15 mouse cellular contexts compared by ENCODE assay signal in the genomic region with DNA sequence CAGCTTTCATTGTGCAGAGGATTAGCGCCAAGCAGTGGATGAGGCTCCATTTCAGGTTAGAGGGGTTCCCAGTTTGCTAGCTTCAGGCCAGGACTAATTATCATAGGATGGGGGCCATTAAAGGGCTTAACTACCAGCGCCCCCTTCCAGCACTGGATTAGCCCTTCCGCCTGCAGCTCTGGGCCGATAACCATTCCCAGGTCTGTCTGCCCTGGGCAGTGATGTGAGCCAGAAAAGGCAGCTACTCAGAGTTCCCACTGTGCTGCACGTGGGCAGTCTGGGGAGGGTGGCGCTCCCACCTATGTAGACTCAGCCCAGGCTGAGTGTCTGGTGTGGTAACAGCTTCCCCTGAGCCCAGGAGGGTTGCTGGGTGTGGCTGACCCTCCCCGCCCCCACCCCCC.
DNase-seq lines count a peak whose midpoint lies in the region; ATAC-seq lines count a peak whose summit lies in the region.
"Had no signal": no experiment of that assay in that cellular context is flagged by ENCODE, and none has a peak within 500 bp of the region (broad histone marks: within the 10 kb centered on the region; RNA-seq: fewer than 3 reads in every experiment).

No protein-coding gene starts in this region.

- H3K9ac ChIP-seq in midbrain, embryonic 16.5 days (ENCODE audit: low read depth, low read length), result no peak overlapping the region
- H3K9ac ChIP-seq: hindbrain, embryonic 15.5 days had no signal

- no peak overlapping the region for H3K4me2 ChIP-seq in midbrain, embryonic 16.5 days (ENCODE audit: low read length)
- H3K4me2 ChIP-seq: hindbrain, embryonic 15.5 days; liver, embryonic 11.5 days had no signal

- H3K27ac ChIP-seq in embryonic facial prominence, embryonic 10.5 days (replicated peaks), result peak overlapping the region; percentile 63
- peak overlapping the region; percentile 57; the same call in 1 of the 2 replicates for H3K27ac ChIP-seq in limb, embryonic 10.5 days
- 0 out of 2 replicates have a peak overlapping the region, but pooled peaks have one; percentile 9 for H3K27ac ChIP-seq in midbrain, embryonic 16.5 days (ENCODE audit: low read length)
- H3K27ac ChIP-seq: heart, embryonic 10.5 days; hindbrain, embryonic 15.5 days; macrophage had no signal

- H3K36me3 ChIP-seq in embryonic facial prominence, embryonic 10.5 days (replicated peaks), result no peaks in the 10 kb centered on the region
- no peaks in the 10 kb centered on the region for H3K36me3 ChIP-seq in limb, embryonic 10.5 days
- H3K36me3 ChIP-seq in midbrain, embryonic 16.5 days (ENCODE audit: control insufficient read depth, insufficient read depth, low read length), result no peaks in the 10 kb centered on the region
- H3K36me3 ChIP-seq: heart, embryonic 10.5 days; hindbrain, embryonic 15.5 days had no signal

- WGBS in embryonic facial prominence, embryonic 10.5 days, result 11% methylated on average over 7 of the region's 7 CpGs
- 22% methylated on average over 7 of the region's 7 CpGs for WGBS in limb, embryonic 10.5 days
- WGBS in midbrain, embryonic 16.5 days, result 4% methylated on average over 7 of the region's 7 CpGs

- peaks cover 34% of the 10 kb centered on the region for H3K27me3 ChIP-seq in embryonic facial prominence, embryonic 10.5 days (replicated peaks; ENCODE audit: low read depth, poor library complexity, severe bottlenecking)
- H3K27me3 ChIP-seq in limb, embryonic 10.5 days (ENCODE audit: low read depth, poor library complexity, severe bottlenecking), result no peaks in the 10 kb centered on the region
- H3K27me3 ChIP-seq in midbrain, embryonic 16.5 days (ENCODE audit: control insufficient read depth, insufficient read depth, low read depth, low read length), result peaks cover 4% of the 10 kb centered on the region

- no peaks in the 10 kb centered on the region for H3K9me3 ChIP-seq in embryonic facial prominence, embryonic 10.5 days
- no peaks in the 10 kb centered on the region for H3K9me3 ChIP-seq in limb, embryonic 10.5 days (replicated peaks)
- H3K9me3 ChIP-seq in midbrain, embryonic 16.5 days (replicated peaks; ENCODE audit: control insufficient read depth, low read length, poor library complexity, severe bottlenecking), result no peaks in the 10 kb centered on the region
- H3K9me3 ChIP-seq: heart, embryonic 10.5 days; hindbrain, embryonic 15.5 days had no signal

- H3K4me1 ChIP-seq in embryonic facial prominence, embryonic 10.5 days, result peaks cover 16% of the 10 kb centered on the region
- H3K4me1 ChIP-seq in limb, embryonic 10.5 days, result peaks cover 16% of the 10 kb centered on the region
- H3K4me1 ChIP-seq in midbrain, embryonic 16.5 days (ENCODE audit: control insufficient read depth, insufficient read depth, low read length), result no peaks in the 10 kb centered on the region

- peak overlapping the region; percentile 15; the same call in 1 of the 2 replicates for H3K4me3 ChIP-seq in embryonic facial prominence, embryonic 10.5 days
- H3K4me3 ChIP-seq in limb, embryonic 10.5 days, result no peak overlapping the region
- H3K4me3 ChIP-seq in midbrain, embryonic 16.5 days (ENCODE audit: low read depth, low read length), result no peak overlapping the region
- H3K4me3 ChIP-seq: heart, embryonic 10.5 days; hindbrain, embryonic 15.5 days had no signal

- peak; percentile 49 for DNase-seq in embryo, embryonic 10 days (ENCODE audit: low spot score)
- DNase-seq in embryonic facial prominence, embryonic 10.5 days (ENCODE audit: low spot score), result peak; percentile 65
- DNase-seq in limb, embryonic 10.5 days (ENCODE audit: low spot score), result peak; percentile 42
- no peak for DNase-seq in natural killer cell, adult 2 months (ENCODE audit: low spot score in 2 of 2)
- no peak for DNase-seq in gastrocnemius, postnatal 4 days (ENCODE audit: low spot score in 2 of 2)
- DNase-seq in urinary bladder, postnatal 4 days (ENCODE audit: low spot score in 2 of 2), result no peak
- DNase-seq: adrenal gland, postnatal 25 days; kidney, postnatal 10 days; layer of hippocampus, postnatal 36 days; right cerebral cortex, adult 18-20 months had no signal

- ATAC-seq in midbrain, embryonic 16.5 days, result peak; percentile 76

Comparison
In these comparisons a context has a peak if more than half of its experiments do, and no peak if none do; other contexts are left out.
1. DNase-seq: peak in embryo, embryonic 10 days (single experiment), embryonic facial prominence, embryonic 10.5 days (single experiment) and limb, embryonic 10.5 days (single experiment); none in natural killer cell, adult 2 months (0 of 2), gastrocnemius, postnatal 4 days (0 of 2) and urinary bladder, postnatal 4 days (0 of 2).
2. H3K27ac ChIP-seq: peak in every context shown above with its lines; median percentile 63 in embryonic facial prominence, embryonic 10.5 days; 57 in limb, embryonic 10.5 days; 9 in midbrain, embryonic 16.5 days.